Mouse (Mus musculus) stomach, embryonic 14.5 days (tissue): ENCODE results near the gene Nr2c2. TPM values are rescaled to one million over a fixed set of nuclear protein-coding genes. Genes with fewer than 3 reads are reported as not detected.

Experiments used
- ATAC-seq: fragments of 200-750 bp; cut with Nextera tagmentation; 2 replicates; pipeline ENCODE4 v1.8.0; 2017; ENCODE audit warnings: low read depth, moderate TSS enrichment; ENCODE audit not compliant: insufficient number of reproducible peaks, insufficient read depth, low FRiP score
- H3K27ac ChIP-seq: fragments of 300-500 bp; sonication (generic); 2 replicates; pipeline ENCODE4 v1.5.1; 2014; ENCODE audit warnings: mild to moderate bottlenecking, low read length, moderate library complexity, mixed read lengths
- H3K27me3 ChIP-seq: fragments of 300-500 bp; sonication (generic); 2 replicates; pipeline ENCODE4 v1.6.1; 2014; ENCODE audit warnings: low read length, control low read depth, mixed read lengths; ENCODE audit not compliant: control insufficient read depth, insufficient read depth
- H3K36me3 ChIP-seq: fragments of 300-500 bp; sonication (generic); 2 replicates; pipeline ENCODE4 v1.6.1; 2014; ENCODE audit warnings: mild to moderate bottlenecking, control low read depth, low read length, moderate library complexity, mixed read lengths; ENCODE audit not compliant: control insufficient read depth, insufficient read depth
- H3K4me1 ChIP-seq: fragments of 300-500 bp; sonication (generic); 2 replicates; pipeline ENCODE4 v1.6.1; 2014; ENCODE audit warnings: low read length, control low read depth, mixed read lengths; ENCODE audit not compliant: control insufficient read depth, insufficient read depth
- H3K4me2 ChIP-seq: fragments of 300-500 bp; sonication (generic); replicated peaks from 2 replicates; pipeline ENCODE4 v1.6.1; 2014; ENCODE audit warnings: low read depth, low read length, control low read depth
- H3K4me3 ChIP-seq: fragments of 300-500 bp; sonication (generic); 2 replicates; pipeline ENCODE4 v1.5.1; 2014; ENCODE audit warnings: low read depth, low read length, control low read depth
- H3K9ac ChIP-seq: fragments of 300-500 bp; sonication (generic); replicated peaks from 2 replicates; pipeline ENCODE4 v1.6.1; 2014; ENCODE audit warnings: low read depth, mild to moderate bottlenecking, control low read depth, low read length, moderate library complexity, mixed read lengths
- H3K9me3 ChIP-seq: fragments of 300-500 bp; sonication (generic); 2 replicates; pipeline ENCODE4 v1.6.1; 2016; ENCODE audit warnings: low read depth, low read length, control low read depth; ENCODE audit not compliant: control insufficient read depth
- WGBS: fragments of 180-500 bp; shearing (Covaris S2); extraction: QIAGEN DNeasy Blood & Tissue Kit; methylation state at CpG from one replicate; pipeline ENCODE4 v1.1.7; 2014; 5-methylcytosine and 5-hydroxymethylcytosine counted together
- polyA plus RNA-seq: library from polyadenylated mRNA; unstranded; fragments of >200 nt; fragmentation: Nextera tagmentation; extraction: Ambion mirVana; gene quantifications from 2 replicates; pipeline ENCODE4 v1.2.1, GENCODE M21; 2014

The Nr2c2 gene
- polyA plus RNA-seq, 1 experiment from 2014 or later: 31.1 TPM

DNA sequence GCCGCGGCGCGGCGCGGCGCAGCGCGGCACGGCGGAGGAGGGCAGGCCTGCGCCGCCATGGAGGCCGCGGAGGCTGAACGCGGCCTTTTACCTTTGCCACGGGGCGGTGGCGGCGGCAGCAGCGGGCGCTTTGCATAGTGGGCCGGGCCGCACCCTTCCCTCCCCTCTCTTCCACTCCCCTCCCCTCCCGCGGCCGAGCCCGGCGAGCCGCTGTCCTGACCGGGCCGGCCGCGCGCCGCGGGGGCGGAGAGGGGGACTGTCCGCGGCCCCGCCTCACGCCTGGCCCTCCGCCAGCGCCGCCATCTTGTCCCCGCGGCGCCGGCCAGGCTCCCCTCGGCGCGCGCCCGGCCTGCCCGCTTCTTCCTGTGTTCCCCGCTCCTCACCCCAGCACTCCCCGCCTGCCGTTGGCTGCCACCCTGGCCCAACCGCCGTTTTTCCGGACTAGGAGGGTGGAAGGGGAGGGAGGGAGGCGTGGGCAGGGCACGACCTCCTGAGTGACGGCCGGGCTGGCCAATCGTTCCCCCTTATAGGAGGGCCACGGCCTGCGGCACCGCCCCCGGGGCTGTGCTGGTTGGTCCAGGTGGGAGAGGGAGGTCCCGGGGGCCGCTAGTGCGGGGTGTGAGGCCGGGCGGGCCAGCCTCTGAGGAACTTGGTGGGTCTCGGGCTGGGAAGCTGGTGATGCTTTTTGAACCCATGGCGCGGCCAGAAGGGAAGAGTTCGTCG lies 738 bp downstream of the Nr2c2 start:
- Histone ChIP-seq H3K4me2 (peak overlapping the region; percentile 77), H3K9me3 (no peaks in the 10 kb centered on the region), H3K36me3 (no peaks in the 10 kb centered on the region), H3K4me1 (peaks cover 18% of the 10 kb centered on the region; the same call in 1 of the 2 replicates), H3K27me3 (no peaks in the 10 kb centered on the region), H3K27ac (peak overlapping the region; percentile 100), H3K9ac (peak overlapping the region; percentile 97), H3K4me3 (peak overlapping the region; percentile 73)
- peak; percentile 99 for ATAC-seq
- under 1% methylated on average over 56 of the region's 81 CpGs for WGBS

DNA sequence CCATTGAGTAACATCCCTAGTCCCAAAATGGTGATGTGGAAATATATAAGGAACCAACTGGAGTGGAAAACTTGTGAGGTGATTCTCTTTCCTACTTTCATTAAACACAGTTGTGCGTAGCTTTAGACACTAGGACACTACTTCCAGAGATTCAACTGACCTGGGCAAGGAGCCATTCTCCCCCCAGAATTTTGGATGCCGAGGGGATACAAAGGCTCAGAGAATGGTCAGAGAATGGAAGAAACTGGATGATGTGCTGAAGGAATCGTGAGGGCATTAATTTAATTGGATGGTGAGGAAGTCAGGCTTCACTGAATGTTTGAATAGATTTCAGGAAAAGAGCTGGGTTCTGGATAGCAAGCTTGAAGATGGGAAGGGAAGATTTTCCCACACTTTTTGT lies 1.5 kb downstream of the Nr2c2 start:
- Histone ChIP-seq H3K27ac (peak overlapping the region; percentile 100), H3K27me3 (no peaks in the 10 kb centered on the region), H3K4me1 (peaks cover 18% of the 10 kb centered on the region; the same call in 1 of the 2 replicates), H3K9me3 (no peaks in the 10 kb centered on the region), H3K36me3 (no peaks in the 10 kb centered on the region), H3K4me3 (peak overlapping the region; percentile 73), H3K9ac (peak overlapping the region; percentile 97), H3K4me2 (peak overlapping the region; percentile 47)
- ATAC-seq: no peak
- 16% methylated on average over 3 of the region's 3 CpGs for WGBS

DNA sequence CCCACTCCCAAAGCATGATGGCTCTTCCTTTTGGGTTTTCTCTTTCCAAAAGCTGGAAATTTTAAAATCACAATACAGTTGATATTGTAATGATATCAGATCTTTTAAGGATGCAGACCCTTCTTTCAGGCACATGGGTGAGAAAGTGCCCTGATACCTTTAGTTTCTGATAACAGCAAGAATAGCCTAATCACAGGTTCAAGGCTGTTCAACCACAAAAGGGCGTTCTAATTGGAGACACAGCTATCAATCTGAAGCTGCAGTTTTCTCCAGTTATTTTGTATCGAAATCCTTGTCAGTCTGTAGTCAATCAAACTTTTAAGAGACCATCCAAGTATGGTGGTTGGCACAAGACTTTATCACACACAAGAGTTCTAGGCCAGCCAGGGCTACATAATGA lies 2.7 kb downstream of the Nr2c2 start:
- H3K4me3 ChIP-seq: no peak overlapping the region
- no peak overlapping the region for H3K4me2 ChIP-seq
- no peaks in the 10 kb centered on the region for H3K36me3 ChIP-seq
- H3K9ac ChIP-seq: no peak overlapping the region
- no peaks in the 10 kb centered on the region for H3K9me3 ChIP-seq
- ATAC-seq: no peak
- no peaks in the 10 kb centered on the region for H3K27me3 ChIP-seq
- WGBS: 87% methylated on average over 2 of the region's 2 CpGs
- H3K4me1 ChIP-seq: peaks cover 18% of the 10 kb centered on the region; the same call in 1 of the 2 replicates
- H3K27ac ChIP-seq: no peak overlapping the region

DNA sequence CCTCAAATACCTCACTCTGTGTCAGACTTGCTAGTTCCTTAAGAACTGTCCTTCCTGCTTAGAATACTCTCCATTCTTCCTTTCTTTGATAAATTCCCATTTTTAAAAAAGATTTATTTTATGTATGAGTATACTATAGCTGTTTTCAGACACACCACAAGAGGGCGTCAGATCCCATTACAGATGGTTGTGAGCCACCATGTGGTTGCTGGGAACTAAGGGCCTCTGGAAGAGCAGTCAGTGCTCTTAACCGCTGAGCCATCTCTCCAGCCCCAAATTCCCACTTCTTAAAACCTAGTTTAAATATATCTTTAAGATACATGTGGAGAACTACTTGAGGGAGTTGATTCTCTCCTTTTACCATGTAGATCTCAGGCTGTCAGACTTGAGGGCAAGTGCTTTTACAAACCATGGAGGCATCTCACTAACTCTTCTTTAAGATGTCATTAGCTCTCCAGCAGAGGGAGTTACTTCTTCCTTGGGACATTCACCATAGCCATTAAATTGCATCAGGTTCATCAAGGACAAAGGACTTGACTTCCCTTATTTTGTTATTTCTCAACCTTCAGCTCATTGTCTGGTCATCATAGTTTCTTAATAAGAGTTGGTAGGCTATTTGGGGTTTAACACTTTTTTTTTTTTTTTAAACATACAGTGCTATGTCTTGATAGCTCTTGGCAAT lies 9.6 kb downstream of the Nr2c2 start:
- no peak overlapping the region for H3K27ac ChIP-seq
- ATAC-seq: no peak
- H3K4me2 ChIP-seq: no peak overlapping the region
- no peaks in the 10 kb centered on the region for H3K36me3 ChIP-seq
- no peak overlapping the region for H3K9ac ChIP-seq
- H3K4me3 ChIP-seq: no peak overlapping the region
- no peaks in the 10 kb centered on the region for H3K9me3 ChIP-seq
- no peaks in the 10 kb centered on the region for H3K27me3 ChIP-seq
- WGBS: 72% methylated on average over 2 of the region's 2 CpGs
- no peaks in the 10 kb centered on the region; the same call in 1 of the 2 replicates for H3K4me1 ChIP-seq

DNA sequence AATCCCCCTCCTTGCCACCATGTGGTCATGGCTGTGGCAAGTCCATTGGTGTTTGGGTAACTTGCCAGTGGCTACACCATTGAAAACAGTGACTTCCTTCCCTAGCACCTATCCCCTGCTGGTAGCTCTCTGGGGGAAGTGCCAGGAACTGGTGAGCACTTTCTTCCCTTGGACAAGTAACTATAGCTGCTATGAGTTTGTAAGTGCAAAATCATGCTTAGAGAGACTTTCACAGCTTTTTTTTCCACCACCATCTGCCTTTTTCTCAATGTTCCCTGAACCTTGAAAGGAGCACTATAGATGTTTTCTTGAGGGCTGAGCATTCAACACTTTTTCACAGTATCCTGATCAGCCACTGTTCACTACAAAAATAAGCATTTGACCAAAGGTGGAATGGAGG lies 33.4 kb downstream of the Nr2c2 start:
- H3K9ac ChIP-seq: no peak overlapping the region
- H3K27ac ChIP-seq: no peak overlapping the region
- no peaks in the 10 kb centered on the region for H3K9me3 ChIP-seq
- no peak for ATAC-seq
- no peaks in the 10 kb centered on the region for H3K4me1 ChIP-seq
- H3K4me3 ChIP-seq: no peak overlapping the region
- no peak overlapping the region for H3K4me2 ChIP-seq
- H3K27me3 ChIP-seq: no peaks in the 10 kb centered on the region
- no peaks in the 10 kb centered on the region for H3K36me3 ChIP-seq

DNA sequence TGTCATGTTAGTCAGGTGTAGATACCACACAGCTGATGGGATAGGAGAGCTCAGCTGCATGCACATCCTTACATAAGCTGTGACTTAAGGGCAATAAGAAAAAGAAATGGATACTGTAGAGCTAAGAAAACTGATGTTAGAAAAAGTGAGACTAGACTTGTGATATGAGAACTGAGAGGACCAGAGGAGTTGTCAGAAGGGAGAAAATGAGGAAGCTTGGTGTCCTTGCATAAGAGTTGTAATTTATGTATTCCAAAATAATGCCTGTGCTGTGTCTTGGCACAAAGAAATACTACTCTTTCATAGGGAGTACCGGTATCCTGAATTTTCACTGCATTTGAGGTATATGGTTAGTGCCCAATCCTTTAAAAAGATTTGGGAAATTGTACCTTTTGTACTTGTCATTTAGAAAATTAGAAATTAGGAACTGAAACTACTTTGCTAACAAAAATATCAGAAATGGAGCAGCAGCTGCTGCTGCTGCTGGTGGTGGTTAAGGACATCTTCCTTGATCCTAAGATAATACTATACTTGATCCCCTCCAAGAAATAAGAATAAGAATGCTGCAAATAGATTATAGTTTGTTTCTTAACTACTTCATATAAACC lies 35.8 kb downstream of the Nr2c2 start:
- Histone ChIP-seq H3K36me3 (no peaks in the 10 kb centered on the region), H3K9me3 (no peaks in the 10 kb centered on the region), H3K4me3 (no peak overlapping the region), H3K4me2 (no peak overlapping the region), H3K9ac (no peak overlapping the region), H3K27me3 (no peaks in the 10 kb centered on the region), H3K4me1 (peaks cover 4% of the 10 kb centered on the region; the same call in 1 of the 2 replicates), H3K27ac (no peak overlapping the region)
- no peak for ATAC-seq
- WGBS: 100% methylated on average over 1 of the region's 1 CpGs

DNA sequence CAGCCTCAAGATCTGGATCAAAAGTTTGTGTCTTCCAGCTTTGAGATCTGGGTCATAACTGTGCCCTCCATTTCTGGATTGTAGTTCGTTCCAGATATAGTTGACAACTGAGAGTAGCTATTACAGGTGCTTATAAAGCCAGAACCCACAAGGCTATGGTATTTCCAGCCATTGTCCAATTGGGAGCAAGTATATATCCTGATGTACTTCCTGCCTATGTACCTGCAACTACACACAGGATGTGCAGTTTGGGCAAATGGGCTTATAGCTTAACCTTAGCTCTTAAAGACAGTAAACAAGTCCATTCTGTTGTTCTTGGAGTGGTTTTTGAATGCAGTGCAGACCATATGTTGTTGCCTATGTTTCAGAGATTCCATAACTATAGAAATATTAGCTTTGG lies 40.3 kb downstream of the Nr2c2 start:
- Histone ChIP-seq H3K4me3 (no peak overlapping the region), H3K36me3 (no peaks in the 10 kb centered on the region), H3K27ac (no peak overlapping the region), H3K9ac (no peak overlapping the region), H3K9me3 (no peaks in the 10 kb centered on the region), H3K4me1 (peaks cover 7% of the 10 kb centered on the region; the same call in 1 of the 2 replicates), H3K27me3 (no peaks in the 10 kb centered on the region), H3K4me2 (no peak overlapping the region)
- no peak for ATAC-seq
- WGBS: 90% methylated on average over 1 of the region's 1 CpGs

DNA sequence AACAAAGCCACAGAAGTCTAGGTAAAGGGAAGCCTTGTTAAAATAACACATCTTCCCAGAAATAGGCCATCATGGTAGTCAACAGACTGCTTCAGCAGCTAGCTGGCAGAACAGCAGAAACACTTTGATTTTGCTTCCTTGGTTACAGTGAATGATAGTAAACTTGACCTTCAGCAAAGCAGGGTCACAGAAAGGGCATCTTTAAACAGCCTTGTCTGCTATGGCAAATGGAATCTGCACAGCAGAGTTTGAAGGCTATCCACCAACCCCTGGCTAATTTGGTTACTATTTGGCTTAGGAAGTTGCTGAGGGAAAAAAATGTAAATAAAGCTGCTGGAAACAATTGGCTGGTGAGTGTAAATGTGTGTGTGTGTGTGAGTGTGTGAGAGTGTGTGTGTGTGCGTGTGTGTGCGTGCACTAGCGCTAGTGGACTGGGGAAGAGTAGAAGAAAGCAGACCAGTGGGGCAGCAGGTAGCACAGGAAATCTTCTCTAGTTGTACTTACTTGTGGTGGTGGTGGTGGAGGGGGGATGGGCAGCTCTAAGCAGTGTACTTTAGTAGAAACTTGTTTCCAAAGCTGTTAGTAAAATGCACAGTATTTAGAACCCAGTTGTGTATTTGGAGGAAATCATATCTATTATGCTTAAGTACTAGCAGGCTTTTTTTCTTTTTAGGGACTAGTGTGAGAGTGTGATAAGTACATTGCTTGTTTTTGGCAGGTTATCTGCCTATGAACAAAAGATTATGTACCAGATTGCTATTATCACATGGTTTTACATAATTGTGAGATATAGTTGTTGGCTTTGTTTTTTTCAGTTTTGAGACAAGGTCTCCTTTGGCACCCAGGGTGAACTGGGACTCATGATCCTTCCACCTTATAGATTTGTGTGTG lies 41.1 kb downstream of the Nr2c2 start:
- Histone ChIP-seq H3K27me3 (no peaks in the 10 kb centered on the region), H3K36me3 (no peaks in the 10 kb centered on the region), H3K4me3 (no peak overlapping the region), H3K4me1 (peaks cover 7% of the 10 kb centered on the region; the same call in 1 of the 2 replicates), H3K9ac (no peak overlapping the region), H3K27ac (no peak overlapping the region), H3K9me3 (no peaks in the 10 kb centered on the region), H3K4me2 (no peak overlapping the region)
- WGBS: 71% methylated on average over 3 of the region's 3 CpGs
- no peak for ATAC-seq
